Mouse (Mus musculus) liver, embryonic 11.5 days (tissue): ENCODE results near the gene Mettl21a. TPM values are rescaled to one million over a fixed set of nuclear protein-coding genes. Genes with fewer than 3 reads are reported as not detected.
A peak's percentile ranks its signal among the peaks of the same experiment; 100 is the strongest.

Source experiments
- ATAC-seq: fragments of 200-750 bp; cut with Nextera tagmentation; replicated peaks from 2 replicates; pipeline ENCODE4 v1.8.0; 2017; ENCODE audit warnings: moderate number of reproducible peaks, mild to moderate bottlenecking, moderate TSS enrichment, moderate library complexity; ENCODE audit not compliant: low FRiP score
- DNase-seq: peaks from one replicate; pipeline ENCODE4 v3.0.0-alpha.2; 2017; ENCODE audit warnings: low spot score
- H3K27ac ChIP-seq: fragments of 300-500 bp; sonication (generic); 2 replicates; pipeline ENCODE4 v1.5.1; 2014; ENCODE audit warnings: mild to moderate bottlenecking, low read depth, low read length, control low read depth
- H3K27me3 ChIP-seq: fragments of 300-500 bp; sonication (generic); replicated peaks from 2 replicates; pipeline ENCODE4 v1.6.1; 2014; ENCODE audit warnings: low read length, mixed read lengths; ENCODE audit not compliant: control insufficient read depth, insufficient read depth
- H3K36me3 ChIP-seq: fragments of 300-500 bp; sonication (generic); 2 replicates; pipeline ENCODE4 v1.6.1; 2014; ENCODE audit warnings: mild to moderate bottlenecking, low read length, moderate library complexity, mixed read lengths; ENCODE audit not compliant: control insufficient read depth, insufficient read depth
- H3K4me1 ChIP-seq: fragments of 300-500 bp; sonication (generic); replicated peaks from 2 replicates; pipeline ENCODE4 v1.6.1; 2014; ENCODE audit warnings: low read length, mixed read lengths; ENCODE audit not compliant: control insufficient read depth, insufficient read depth
- H3K4me2 ChIP-seq: fragments of 300-500 bp; sonication (generic); 2 replicates; pipeline ENCODE4 v1.6.1; 2014; ENCODE audit warnings: mild to moderate bottlenecking, control low read depth, moderate library complexity
- H3K4me3 ChIP-seq: fragments of 300-500 bp; sonication (generic); 2 replicates; pipeline ENCODE4 v1.5.1; 2014; ENCODE audit warnings: low read depth, low read length, control low read depth
- H3K9ac ChIP-seq: fragments of 300-500 bp; sonication (generic); 2 replicates; pipeline ENCODE4 v1.6.1; 2014; ENCODE audit warnings: low read depth, low read length, control low read depth
- H3K9me3 ChIP-seq: fragments of 300-500 bp; sonication (generic); 2 replicates; pipeline ENCODE4 v1.6.1; 2016; ENCODE audit warnings: low read length, inconsistent platforms, mixed read lengths; ENCODE audit not compliant: control insufficient read depth
- WGBS: fragments of 180-500 bp; shearing (Covaris S2); extraction: QIAGEN DNeasy Blood & Tissue Kit; methylation state at CpG from one replicate; pipeline ENCODE4 v1.1.7; 2014; 5-methylcytosine and 5-hydroxymethylcytosine counted together
- polyA plus RNA-seq: library from polyadenylated mRNA; unstranded; fragments of >200 nt; fragmentation: Nextera tagmentation; extraction: Ambion mirVana; gene quantifications from 2 replicates; pipeline ENCODE4 v1.2.1, GENCODE M21; 2014

Gene Mettl21a
- polyA plus RNA-seq, 1 experiment from 2014 or later, result 16.3 TPM

DNA sequence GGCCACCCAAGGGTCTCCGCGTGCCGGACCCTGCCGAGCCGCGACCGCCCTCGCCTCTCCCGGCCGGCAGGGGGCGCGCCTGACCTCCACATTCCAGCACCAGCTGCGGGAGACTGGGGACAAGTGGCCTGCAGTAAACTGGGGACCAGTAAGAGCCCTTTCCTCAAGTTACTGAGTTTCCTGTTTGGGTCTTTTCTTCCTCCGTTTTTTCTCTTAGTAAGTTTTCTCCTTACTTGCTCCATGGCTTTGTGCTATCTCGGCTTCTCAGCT, 608 bp upstream of the Mettl21a start:
- H3K9ac ChIP-seq, result peak overlapping the region; percentile 96
- no peaks in the 10 kb centered on the region for H3K36me3 ChIP-seq
- H3K9me3 ChIP-seq, result no peaks in the 10 kb centered on the region
- H3K4me3 ChIP-seq, result peak overlapping the region; percentile 82
- H3K27me3 ChIP-seq, result no peaks in the 10 kb centered on the region
- ATAC-seq, result peak; percentile 85
- peaks cover 17% of the 10 kb centered on the region for H3K4me1 ChIP-seq
- WGBS, result under 1% methylated on average over 13 of the region's 15 CpGs
- peak; percentile 90 for DNase-seq
- H3K27ac ChIP-seq, result peak overlapping the region; percentile 96
- H3K4me2 ChIP-seq, result peak overlapping the region; percentile 88

DNA sequence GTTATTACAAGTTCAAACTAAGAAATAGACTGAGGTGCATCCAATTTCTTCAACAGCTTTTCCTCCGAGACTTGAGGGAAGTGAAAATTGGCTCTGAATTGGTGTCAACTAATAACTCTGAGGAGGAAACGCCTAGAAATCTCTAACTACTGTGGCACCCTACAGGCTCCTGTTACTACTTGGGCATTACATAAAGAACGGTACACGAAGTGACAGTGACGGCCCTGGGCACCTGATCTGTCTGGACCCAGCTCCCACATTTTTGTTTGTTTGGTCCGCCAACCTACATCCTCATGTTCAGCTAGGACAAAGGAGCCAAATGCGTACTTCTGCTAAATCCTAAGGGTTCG, 536 bp downstream of the Mettl21a start:
- peak; percentile 22 for ATAC-seq
- WGBS, result 10% methylated on average over 8 of the region's 8 CpGs
- no peaks in the 10 kb centered on the region for H3K27me3 ChIP-seq

DNA sequence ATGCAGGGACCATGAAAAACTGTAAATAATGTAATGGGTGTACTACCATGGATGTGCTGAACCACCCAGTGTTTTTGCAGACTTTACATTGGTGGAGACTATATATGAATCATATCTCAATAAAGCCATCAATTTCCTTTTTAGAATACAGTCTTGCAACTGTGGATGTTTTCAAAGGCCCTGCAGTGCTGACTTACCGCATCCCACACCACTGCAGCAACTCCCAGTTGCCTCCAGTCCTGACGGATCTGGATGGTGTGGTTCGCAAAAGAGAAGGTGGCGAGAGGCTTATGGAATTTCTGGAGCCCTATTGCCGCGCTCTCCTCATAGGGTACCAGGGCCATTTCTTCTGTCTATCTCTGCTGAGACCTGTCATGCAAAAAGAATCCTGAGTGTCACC, 966 bp downstream of the Mettl21a start:
- peaks cover 17% of the 10 kb centered on the region for H3K4me1 ChIP-seq
- H3K4me2 ChIP-seq, result peak overlapping the region; percentile 88
- no peak for ATAC-seq
- no peak overlapping the region; the same call in 1 of the 2 replicates for H3K27ac ChIP-seq
- H3K4me3 ChIP-seq, result peak overlapping the region; percentile 82
- no peaks in the 10 kb centered on the region for H3K27me3 ChIP-seq
- peak overlapping the region; percentile 96 for H3K9ac ChIP-seq
- WGBS, result 83% methylated on average over 6 of the region's 6 CpGs
- no peaks in the 10 kb centered on the region for H3K9me3 ChIP-seq
- no peaks in the 10 kb centered on the region; the same call in 1 of the 2 replicates for H3K36me3 ChIP-seq
- no peak for DNase-seq

More for the DNA sequence above, 536 bp downstream of the Mettl21a start:
- peak overlapping the region; percentile 96 for H3K27ac ChIP-seq
- peak overlapping the region; percentile 88 for H3K4me2 ChIP-seq
- peak overlapping the region; percentile 82 for H3K4me3 ChIP-seq
- no peak for DNase-seq
- H3K9ac ChIP-seq, result peak overlapping the region; percentile 96
- peaks cover 17% of the 10 kb centered on the region for H3K4me1 ChIP-seq
- H3K9me3 ChIP-seq, result no peaks in the 10 kb centered on the region
- no peaks in the 10 kb centered on the region; the same call in 1 of the 2 replicates for H3K36me3 ChIP-seq

DNA sequence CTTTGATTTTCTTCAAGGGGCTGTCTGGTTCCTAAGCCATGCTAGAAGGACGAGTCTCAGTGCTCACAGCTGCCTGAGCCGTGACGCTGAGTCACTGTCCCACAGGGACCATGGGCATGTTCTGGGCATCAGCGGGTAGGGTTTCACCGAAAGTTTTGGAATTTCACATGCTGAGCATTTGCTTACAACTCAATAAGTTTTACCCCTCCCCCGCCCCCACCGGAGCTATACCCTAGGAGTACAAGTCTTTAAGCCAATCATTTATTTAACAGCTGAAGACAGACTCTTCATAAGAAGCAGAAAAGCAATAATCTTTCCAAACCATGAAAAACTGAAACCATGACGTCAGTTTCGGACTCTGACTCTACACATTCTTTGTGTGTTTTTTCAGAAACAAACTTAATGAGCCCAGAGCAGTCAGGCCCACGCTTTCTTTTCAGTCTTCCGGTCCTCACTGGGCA, 1.5 kb downstream of the Mettl21a start:
- H3K4me2 ChIP-seq, result no peak overlapping the region; the same call in 1 of the 2 replicates

DNA sequence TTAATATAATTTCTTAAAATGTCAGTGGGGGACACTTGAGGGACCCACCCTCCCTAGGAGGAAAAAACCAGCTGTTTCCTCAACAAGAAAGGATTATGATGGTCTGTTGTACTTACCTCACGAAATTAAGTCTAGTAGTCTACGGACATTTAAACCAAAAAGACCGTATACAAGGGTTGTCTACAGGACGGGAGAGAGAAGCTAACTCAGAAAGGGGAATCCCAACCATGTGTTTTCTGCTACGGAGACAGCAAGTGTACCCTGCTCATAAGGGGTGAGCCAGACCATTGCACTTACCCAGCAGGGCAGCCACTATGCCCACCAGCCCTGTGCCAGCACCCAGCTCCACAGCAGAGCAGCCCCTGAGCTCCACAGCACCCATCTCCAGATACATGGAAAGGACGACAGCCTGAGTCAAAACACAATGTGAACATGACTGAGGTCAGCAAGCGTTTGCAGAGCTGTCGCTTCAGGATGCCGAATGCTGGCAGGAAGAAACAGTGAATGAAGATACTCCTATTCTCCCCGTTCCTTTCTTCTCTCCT, 2.2 kb downstream of the Mettl21a start:
- Histone ChIP-seq H3K27me3 (no peaks in the 10 kb centered on the region), H3K9ac (no peak overlapping the region), H3K4me2 (no peak overlapping the region), H3K4me3 (no peak overlapping the region), H3K4me1 (peaks cover 22% of the 10 kb centered on the region), H3K36me3 (no peaks in the 10 kb centered on the region; the same call in 1 of the 2 replicates), H3K9me3 (no peaks in the 10 kb centered on the region), H3K27ac (no peak overlapping the region)
- ATAC-seq (no peak), DNase-seq (no peak)
- 85% methylated on average over 10 of the region's 10 CpGs for WGBS

More for the DNA sequence above, 1.5 kb downstream of the Mettl21a start:
- Histone ChIP-seq H3K4me3 (no peak overlapping the region), H3K36me3 (no peaks in the 10 kb centered on the region; the same call in 1 of the 2 replicates), H3K27ac (no peak overlapping the region), H3K9ac (no peak overlapping the region), H3K27me3 (no peaks in the 10 kb centered on the region), H3K4me1 (peaks cover 17% of the 10 kb centered on the region), H3K9me3 (no peaks in the 10 kb centered on the region)
- 92% methylated on average over 11 of the region's 11 CpGs for WGBS
- no peak for ATAC-seq
- DNase-seq, result no peak

DNA sequence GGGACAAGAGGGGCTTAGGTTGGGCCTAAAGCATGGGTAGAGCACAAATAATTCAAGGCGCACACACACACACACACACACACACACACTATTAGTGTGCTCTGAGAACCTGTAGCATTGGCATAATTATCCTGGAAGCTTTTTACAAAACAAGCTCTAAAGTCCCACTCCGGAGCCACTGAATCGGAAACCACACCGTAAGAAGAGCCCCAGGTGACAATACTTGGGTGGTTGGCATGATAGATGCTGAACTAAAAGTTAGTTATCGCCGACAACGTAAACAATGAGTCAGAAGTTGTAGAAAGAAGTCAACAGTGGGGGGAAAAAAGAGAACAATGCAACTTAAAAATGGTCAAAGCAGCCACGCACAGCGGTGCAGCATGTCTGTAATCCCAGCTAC, 2.7 kb downstream of the Mettl21a start:
- Histone ChIP-seq H3K4me1 (peaks cover 28% of the 10 kb centered on the region), H3K27me3 (no peaks in the 10 kb centered on the region), H3K9ac (no peak overlapping the region), H3K36me3 (no peaks in the 10 kb centered on the region; the same call in 1 of the 2 replicates), H3K27ac (no peak overlapping the region), H3K4me2 (no peak overlapping the region), H3K9me3 (no peaks in the 10 kb centered on the region), H3K4me3 (no peak overlapping the region)
- DNase-seq, result no peak
- ATAC-seq, result no peak
- 85% methylated on average over 9 of the region's 9 CpGs for WGBS

DNA sequence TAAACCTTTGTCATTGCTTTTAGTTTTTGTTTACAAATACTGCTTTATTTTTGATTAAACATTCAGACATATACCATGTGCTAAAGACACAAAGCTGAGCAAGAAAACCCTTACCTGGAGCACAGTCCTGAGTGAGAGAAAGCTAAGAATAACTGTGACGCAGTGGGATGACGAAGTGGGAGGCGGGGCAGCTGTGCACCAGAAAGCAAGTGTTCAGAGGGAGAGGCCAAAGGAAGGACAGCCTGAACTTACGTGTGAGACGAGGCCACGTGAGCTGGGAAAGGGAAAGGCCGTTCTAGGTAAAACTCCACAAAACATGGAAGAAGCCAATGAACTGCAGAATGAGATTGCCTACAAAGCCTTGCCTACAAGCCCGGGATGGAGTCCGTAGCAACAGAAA, 7.1 kb downstream of the Mettl21a start:
- Histone ChIP-seq H3K27me3 (no peaks in the 10 kb centered on the region), H3K4me3 (no peak overlapping the region), H3K9me3 (no peaks in the 10 kb centered on the region), H3K36me3 (peaks cover 10% of the 10 kb centered on the region), H3K4me2 (peak overlapping the region; percentile 43; the same call in 1 of the 2 replicates), H3K9ac (no peak overlapping the region), H3K27ac (peak overlapping the region; percentile 75), H3K4me1 (peaks cover 16% of the 10 kb centered on the region)
- WGBS, result 86% methylated on average over 9 of the region's 9 CpGs
- no peak for ATAC-seq
- DNase-seq, result no peak

DNA sequence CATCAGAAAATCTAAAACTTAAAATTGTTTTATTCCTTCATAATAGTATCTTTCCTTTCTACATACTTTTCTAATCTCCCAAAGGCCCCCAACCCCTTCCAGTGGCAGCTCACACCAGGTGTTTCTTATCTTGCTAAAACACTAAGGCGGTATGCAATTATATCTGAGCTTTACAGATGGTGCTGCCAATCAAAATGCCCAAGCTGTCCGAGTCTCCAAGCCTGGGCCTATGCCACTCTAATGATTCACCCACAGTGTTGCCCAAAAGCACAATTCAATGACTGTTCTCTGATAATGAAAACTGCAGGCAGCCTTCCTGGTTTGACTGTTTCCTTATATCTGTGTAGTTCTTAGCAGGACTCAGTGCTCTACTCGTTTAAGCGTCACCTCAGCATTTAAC, 7.9 kb downstream of the Mettl21a start:
- 47% methylated on average over 4 of the region's 4 CpGs for WGBS
- no peaks in the 10 kb centered on the region for H3K9me3 ChIP-seq
- DNase-seq, result no peak
- ATAC-seq, result peak; percentile 87
- H3K36me3 ChIP-seq, result peaks cover 12% of the 10 kb centered on the region
- peak overlapping the region; percentile 43; the same call in 1 of the 2 replicates for H3K4me2 ChIP-seq
- no peak overlapping the region for H3K4me3 ChIP-seq
- no peaks in the 10 kb centered on the region for H3K27me3 ChIP-seq
- H3K27ac ChIP-seq, result peak overlapping the region; percentile 75
- H3K9ac ChIP-seq, result no peak overlapping the region; the same call in 1 of the 2 replicates
- H3K4me1 ChIP-seq, result peaks cover 16% of the 10 kb centered on the region

DNA sequence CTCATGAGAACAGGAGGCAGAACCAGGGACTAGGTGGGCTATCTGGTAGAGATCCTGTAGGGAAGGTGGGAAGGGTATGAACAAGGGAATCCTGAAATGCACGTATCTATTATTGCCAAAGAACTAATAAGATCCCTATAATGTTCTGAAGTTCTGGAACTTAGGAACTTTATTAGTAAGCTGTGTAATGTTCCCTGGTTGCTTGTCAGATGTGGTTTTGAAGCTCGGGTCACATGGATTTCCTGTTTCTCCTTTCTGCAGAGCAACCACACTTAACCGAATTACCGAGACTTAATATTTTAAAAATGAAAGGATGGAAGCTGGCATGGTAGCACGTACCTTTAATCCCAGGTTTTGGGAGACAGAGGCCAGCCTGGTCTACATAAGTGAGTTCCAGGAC, 13.7 kb downstream of the Mettl21a start:
- H3K9ac ChIP-seq, result no peak overlapping the region
- H3K36me3 ChIP-seq, result peaks cover 12% of the 10 kb centered on the region
- 73% methylated on average over 5 of the region's 5 CpGs for WGBS
- no peaks in the 10 kb centered on the region; the same call in 1 of the 2 replicates for H3K4me1 ChIP-seq
- H3K27ac ChIP-seq, result no peak overlapping the region
- H3K4me3 ChIP-seq, result no peak overlapping the region
- H3K4me2 ChIP-seq, result no peak overlapping the region
- DNase-seq (no peak), ATAC-seq (no peak)
- H3K9me3 ChIP-seq, result no peaks in the 10 kb centered on the region
- no peaks in the 10 kb centered on the region for H3K27me3 ChIP-seq
